Mouse (Mus musculus) adipocyte (in vitro differentiated cells): ENCODE measurements at regions not wholly inside any gene's neighbourhood (a gene's known extent, or its start where the extent isn't known, plus 50 kb on each side); places are given as distances from the start of the nearest gene placed in this dataset.

Source experiments
- DNase-seq: peaks from one replicate; pipeline ENCODE4 v3.0.0-alpha.2; 2016; ENCODE audit warnings: low spot score

GRCm38 (mm10) chr7:54734039-54734438 is 101.3 kb upstream of the Luzp2 start:
- peak; percentile 5 for DNase-seq

- no peak for DNase-seq
These were observed 100.4 kb upstream of the Luzp2 start for GRCm38 (mm10) chr7:54734861-54735260.

GRCm38 (mm10) chr7:54767341-54767740 is 68.0 kb upstream of the Luzp2 start:
- DNase-seq, result no peak

GRCm38 (mm10) chr7:54768683-54769082 is 66.6 kb upstream of the Luzp2 start:
- DNase-seq, result no peak

- DNase-seq, result no peak
These were observed 53.3 kb upstream of the Luzp2 start for GRCm38 (mm10) chr7:54781939-54782520.

GRCm38 (mm10) chr7:54782604-54783003 is 52.7 kb upstream of the Luzp2 start:
- DNase-seq, result no peak

- DNase-seq, result no peak
These were observed 51.5 kb upstream of the Luzp2 start for GRCm38 (mm10) chr7:54783550-54784529.
